In the genomic region with DNA sequence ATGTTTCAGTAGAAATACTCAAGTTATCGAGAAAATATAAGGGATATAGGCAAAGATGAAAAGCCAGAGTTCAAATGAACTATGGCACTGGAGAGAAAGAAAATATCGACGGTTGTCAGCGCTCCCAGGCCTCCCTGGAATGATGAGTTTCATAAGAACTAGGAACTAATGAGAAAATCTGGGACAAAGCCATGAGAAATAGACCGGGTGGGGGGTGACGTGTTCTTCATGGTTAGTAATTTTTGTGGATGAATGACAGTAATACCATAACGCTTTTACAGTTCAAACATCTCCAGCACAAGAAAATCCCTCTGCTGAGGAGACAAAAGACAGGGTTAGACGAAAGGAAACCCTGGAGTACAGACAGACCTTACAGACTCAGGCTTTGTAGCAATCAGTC, we compare ENCODE assay signal across 8 mouse cellular contexts. TPM values are rescaled to one million over a fixed set of nuclear protein-coding genes. Genes with fewer than 3 reads are reported as not detected.
DNase-seq lines count a peak whose midpoint lies in the region; ATAC-seq and TF ChIP-seq lines count a peak whose summit lies in the region.

No protein-coding gene starts in this region.

- peaks cover 20% of the 10 kb centered on the region; the same call in 1 of the 2 replicates for H3K36me3 ChIP-seq in lung, postnatal 0 days (ENCODE audit: insufficient read depth, low read length)
- peaks cover 51% of the 10 kb centered on the region for H3K36me3 ChIP-seq in limb, embryonic 14.5 days (ENCODE audit: control insufficient read depth, insufficient read depth, low read length)
- H3K36me3 ChIP-seq in stomach, embryonic 14.5 days (ENCODE audit: control insufficient read depth, insufficient read depth, low read length), result peaks cover 38% of the 10 kb centered on the region
- H3K36me3 ChIP-seq in thymus, adult 2 months (ENCODE audit: control insufficient read depth, insufficient read depth, low read length), result peaks cover 13% of the 10 kb centered on the region

- H3K4me3 ChIP-seq in lung, postnatal 0 days (ENCODE audit: low read depth, low read length), result peak overlapping the region; percentile 92
- peak overlapping the region; percentile 75 for H3K4me3 ChIP-seq in embryonic fibroblast, embryonic 13.5 days (ENCODE audit: insufficient read depth, low read length)
- H3K4me3 ChIP-seq in limb, embryonic 14.5 days (replicated peaks; ENCODE audit: low read length), result peak overlapping the region; percentile 90
- H3K4me3 ChIP-seq in stomach, embryonic 14.5 days (ENCODE audit: low read depth, low read length), result peak overlapping the region; percentile 74
- no peak overlapping the region for H3K4me3 ChIP-seq in thymus, adult 2 months (ENCODE audit: control insufficient read depth, insufficient read depth, low read length)

- TF ChIP-seq CTCF in lung, postnatal 0 days (IDR thresholded peaks at IDR 0.05), result no peak
- no peak for TF ChIP-seq CTCF in embryonic fibroblast, embryonic 13.5 days (IDR thresholded peaks at IDR 0.05; ENCODE audit: borderline replicate concordance, insufficient read depth, low read length)
- TF ChIP-seq CTCF in thymus, adult 2 months (IDR thresholded peaks at IDR 0.05; ENCODE audit: borderline replicate concordance, control insufficient read depth, extremely low read depth, insufficient read depth, low read length, poor library complexity), result no peak

- no peak for TF ChIP-seq POLR2A in embryonic fibroblast, embryonic 13.5 days (IDR thresholded peaks at IDR 0.05; ENCODE audit: low read depth, low read length)
- TF ChIP-seq POLR2A in limb, embryonic 14.5 days (IDR thresholded peaks at IDR 0.05; ENCODE audit: borderline replicate concordance, extremely low read depth, insufficient read depth, insufficient read length), result no peak
- TF ChIP-seq POLR2A in thymus, adult 2 months (IDR thresholded peaks at IDR 0.05; ENCODE audit: control insufficient read depth, extremely low read depth, insufficient read depth, low read length, poor library complexity), result no peak

- H3K4me1 ChIP-seq in lung, postnatal 0 days (ENCODE audit: insufficient read depth, low read depth, low read length), result peaks cover 4% of the 10 kb centered on the region; the same call in 1 of the 2 replicates
- H3K4me1 ChIP-seq in embryonic fibroblast, embryonic 13.5 days (ENCODE audit: control insufficient read depth, insufficient read depth, low read length), result peaks cover 2% of the 10 kb centered on the region
- peaks cover 14% of the 10 kb centered on the region for H3K4me1 ChIP-seq in limb, embryonic 14.5 days (ENCODE audit: control insufficient read depth, insufficient read depth, low read length)
- H3K4me1 ChIP-seq in stomach, embryonic 14.5 days (ENCODE audit: control insufficient read depth, insufficient read depth, low read length), result peaks cover 3% of the 10 kb centered on the region; the same call in 1 of the 2 replicates
- no peaks in the 10 kb centered on the region for H3K4me1 ChIP-seq in thymus, adult 2 months (replicated peaks; ENCODE audit: control insufficient read depth, insufficient read depth, low read length)

- no peaks in the 10 kb centered on the region for H3K27me3 ChIP-seq in lung, postnatal 0 days (replicated peaks; ENCODE audit: insufficient read depth, low read length)
- H3K27me3 ChIP-seq in limb, embryonic 14.5 days (ENCODE audit: control insufficient read depth, insufficient read depth, low read length), result no peaks in the 10 kb centered on the region
- H3K27me3 ChIP-seq in stomach, embryonic 14.5 days (ENCODE audit: control insufficient read depth, insufficient read depth, low read length), result no peaks in the 10 kb centered on the region
- no peaks in the 10 kb centered on the region for H3K27me3 ChIP-seq in thymus, adult 2 months (ENCODE audit: control insufficient read depth, insufficient read depth, low read length)

- ATAC-seq in lung, postnatal 0 days, result no peak
- no peak for ATAC-seq in limb, embryonic 14.5 days (ENCODE audit: low FRiP score, low read depth)
- ATAC-seq in stomach, embryonic 14.5 days (ENCODE audit: insufficient number of reproducible peaks, insufficient read depth, low FRiP score, low read depth), result no peak

- no peak overlapping the region for H3K27ac ChIP-seq in lung, postnatal 0 days (ENCODE audit: low read length)
- H3K27ac ChIP-seq in embryonic fibroblast, embryonic 13.5 days (ENCODE audit: insufficient read depth, low read length), result peak overlapping the region; percentile 29
- peak overlapping the region; percentile 87; the same call in 1 of the 2 replicates for H3K27ac ChIP-seq in limb, embryonic 14.5 days (replicated peaks; ENCODE audit: low read depth, low read length)
- H3K27ac ChIP-seq in stomach, embryonic 14.5 days (ENCODE audit: low read length), result no peak overlapping the region
- no peak overlapping the region for H3K27ac ChIP-seq in thymus, adult 2 months (ENCODE audit: control insufficient read depth, insufficient read depth, low read length)

- no peak for TF ChIP-seq EP300 in lung, postnatal 0 days (IDR thresholded peaks at IDR 0.05)

- H3K4me2 ChIP-seq in lung, postnatal 0 days (replicated peaks; ENCODE audit: low read depth, low read length), result peak overlapping the region; percentile 93
- peak overlapping the region; percentile 67 for H3K4me2 ChIP-seq in limb, embryonic 14.5 days (replicated peaks; ENCODE audit: low read depth, low read length, severe bottlenecking)
- H3K4me2 ChIP-seq in stomach, embryonic 14.5 days (replicated peaks; ENCODE audit: low read depth, low read length), result peak overlapping the region; percentile 74

- 33% methylated on average over 8 of the region's 8 CpGs for WGBS in lung, postnatal 0 days
- WGBS in limb, embryonic 14.5 days, result 57% methylated on average over 8 of the region's 8 CpGs
- WGBS in stomach, embryonic 14.5 days, result 35% methylated on average over 8 of the region's 8 CpGs
- WGBS in thymus, adult 2 months, result 76% methylated on average over 8 of the region's 8 CpGs

- H3K9me3 ChIP-seq in lung, postnatal 0 days (ENCODE audit: low read length), result no peaks in the 10 kb centered on the region
- H3K9me3 ChIP-seq in limb, embryonic 14.5 days (ENCODE audit: control insufficient read depth, low read length), result no peaks in the 10 kb centered on the region
- H3K9me3 ChIP-seq in stomach, embryonic 14.5 days (ENCODE audit: control insufficient read depth, low read depth, low read length), result no peaks in the 10 kb centered on the region

- peak overlapping the region; percentile 50; the same call in 1 of the 2 replicates for H3K9ac ChIP-seq in lung, postnatal 0 days (replicated peaks; ENCODE audit: low read depth)
- H3K9ac ChIP-seq in limb, embryonic 14.5 days (ENCODE audit: low read depth, low read length, severe bottlenecking), result peak overlapping the region; percentile 86
- H3K9ac ChIP-seq in stomach, embryonic 14.5 days (replicated peaks; ENCODE audit: low read depth, low read length), result peak overlapping the region; percentile 62

- peak; percentile 25 for DNase-seq in lung, postnatal 0 days (ENCODE audit: low spot score)
- no peak for DNase-seq in lung, adult 18-20 months
- DNase-seq in limb, embryonic 14.5 days (ENCODE audit: low spot score), result no peak
- DNase-seq in thymus, adult 2 months, result no peak
- DNase-seq in natural killer cell, adult 2 months (ENCODE audit: low spot score in 2 of 2), result no peak
- no peak for DNase-seq in gastrocnemius, postnatal 10 days

RNA-seq across cellular contexts. Expression of a gene that starts 1.1 kb away (rescaled TPM):
- polyA plus RNA-seq in lung, postnatal 0 days (2015; fragmentation: Nextera tagmentation; extraction: Ambion mirVana), result 21.9 and 27.1 TPM in 2 replicates
- polyA plus RNA-seq in embryonic fibroblast, embryonic 13.5 days (2011; ENCODE audit: insufficient read length, low read depth, missing spikeins), result 90.5 and 109 TPM in 2 replicates
- 85.4 and 89.6 TPM in 2 replicates for polyA plus RNA-seq in limb, embryonic 14.5 days (2012; rRNA removed)
- 98.7 and 99.0 TPM in 2 replicates for polyA plus RNA-seq in limb, embryonic 14.5 days (2014; fragmentation: Nextera tagmentation; extraction: Ambion mirVana)
- 139 and 150 TPM in 2 replicates for polyA plus RNA-seq in stomach, embryonic 14.5 days (2014; fragmentation: Nextera tagmentation; extraction: Ambion mirVana)
- polyA plus RNA-seq in thymus, adult 2 months (2012; rRNA removed), result 13.5 and 15.0 TPM in 2 replicates
- total RNA-seq in gastrocnemius, postnatal 10 days (2021), result 10 to 100 TPM; 17.2 to 24.5 TPM

RNA-seq across cellular contexts. Expression of a gene that starts 22.6 kb away (rescaled TPM):
- 9.7 and 11.1 TPM in 2 replicates for polyA plus RNA-seq in lung, postnatal 0 days (2015; fragmentation: Nextera tagmentation; extraction: Ambion mirVana)
- 61.9 and 72.0 TPM in 2 replicates for polyA plus RNA-seq in embryonic fibroblast, embryonic 13.5 days (2011; ENCODE audit: insufficient read length, low read depth, missing spikeins)
- 186 and 210 TPM in 2 replicates for polyA plus RNA-seq in limb, embryonic 14.5 days (2012; rRNA removed)
- 41.4 and 46.4 TPM in 2 replicates for polyA plus RNA-seq in limb, embryonic 14.5 days (2014; fragmentation: Nextera tagmentation; extraction: Ambion mirVana)
- 40.9 and 42.9 TPM in 2 replicates for polyA plus RNA-seq in stomach, embryonic 14.5 days (2014; fragmentation: Nextera tagmentation; extraction: Ambion mirVana)
- polyA plus RNA-seq in thymus, adult 2 months (2012; rRNA removed), result 255 and 272 TPM in 2 replicates
- 10 to 100 TPM; 23.5 to 37.8 TPM for total RNA-seq in gastrocnemius, postnatal 10 days (2021)

RNA-seq across cellular contexts. Expression of a gene that starts 56.2 kb away (rescaled TPM):
- 3.3 TPM in 2 replicates for polyA plus RNA-seq in lung, postnatal 0 days (2015; fragmentation: Nextera tagmentation; extraction: Ambion mirVana)
- polyA plus RNA-seq in embryonic fibroblast, embryonic 13.5 days (2011; ENCODE audit: insufficient read length, low read depth, missing spikeins), result 14.3 and 14.5 TPM in 2 replicates
- 33.5 and 41.9 TPM in 2 replicates for polyA plus RNA-seq in limb, embryonic 14.5 days (2012; rRNA removed)
- polyA plus RNA-seq in limb, embryonic 14.5 days (2014; fragmentation: Nextera tagmentation; extraction: Ambion mirVana), result 8.1 and 10.0 TPM in 2 replicates
- polyA plus RNA-seq in stomach, embryonic 14.5 days (2014; fragmentation: Nextera tagmentation; extraction: Ambion mirVana), result 9.7 and 11.7 TPM in 2 replicates
- polyA plus RNA-seq in thymus, adult 2 months (2012; rRNA removed), result 41.4 and 46.9 TPM in 2 replicates
- total RNA-seq in gastrocnemius, postnatal 10 days (2021), result 1 to 10 TPM; 9.1 to 9.9 TPM

RNA-seq across cellular contexts. Expression of a gene that starts 56.5 kb away (rescaled TPM):
- 6.8 and 7.9 TPM in 2 replicates for polyA plus RNA-seq in lung, postnatal 0 days (2015; fragmentation: Nextera tagmentation; extraction: Ambion mirVana)
- polyA plus RNA-seq in embryonic fibroblast, embryonic 13.5 days (2011; ENCODE audit: insufficient read length, low read depth, missing spikeins), result 13.1 and 17.8 TPM in 2 replicates
- polyA plus RNA-seq in limb, embryonic 14.5 days (2012; rRNA removed), result 18.5 and 20.4 TPM in 2 replicates
- 15.3 and 16.4 TPM in 2 replicates for polyA plus RNA-seq in limb, embryonic 14.5 days (2014; fragmentation: Nextera tagmentation; extraction: Ambion mirVana)
- 17.1 and 18.7 TPM in 2 replicates for polyA plus RNA-seq in stomach, embryonic 14.5 days (2014; fragmentation: Nextera tagmentation; extraction: Ambion mirVana)
- polyA plus RNA-seq in thymus, adult 2 months (2012; rRNA removed), result 17.0 and 22.6 TPM in 2 replicates
- total RNA-seq in gastrocnemius, postnatal 10 days (2021), result 1 to 10 TPM; 6.3 to 7.3 TPM

Comparison
In these comparisons a context has a peak if more than half of its experiments do, and no peak if none do; other contexts are left out.
1. H3K27ac ChIP-seq: peak in embryonic fibroblast, embryonic 13.5 days (single experiment) and limb, embryonic 14.5 days (single experiment); none in lung, postnatal 0 days (single experiment), stomach, embryonic 14.5 days (single experiment) and thymus, adult 2 months (single experiment).
2. Peak in every context shown above with its lines, with median percentiles within 50 percentile points of each other: H3K4me2 ChIP-seq and H3K9ac ChIP-seq.